Mouse (Mus musculus) testis, postnatal 10 days (tissue): Measurements from ENCODE around the gene Trmt44.

ENCODE experiments used
- DNase-seq: peaks from one replicate; pipeline ENCODE4 v3.0.0; 2021; ENCODE audit warnings: low spot score

The Trmt44 gene

GRCm38 (mm10) chr5:35541059-35541790 is 33.6 kb downstream of the Trmt44 start:
- DNase-seq, result no peak

- no peak for DNase-seq
These were observed 34.3 kb downstream of the Trmt44 start for GRCm38 (mm10) chr5:35540555-35540954.

- DNase-seq, result no peak
These were observed 35.3 kb downstream of the Trmt44 start for GRCm38 (mm10) chr5:35539576-35539975.

- no peak for DNase-seq
These were observed 36.8 kb downstream of the Trmt44 start for GRCm38 (mm10) chr5:35538022-35538421.

- DNase-seq, result no peak
These were observed 37.4 kb downstream of the Trmt44 start for GRCm38 (mm10) chr5:35537474-35537873.

GRCm38 (mm10) chr5:35536271-35536670 is 38.6 kb downstream of the Trmt44 start:
- no peak for DNase-seq

GRCm38 (mm10) chr5:35531586-35531985 is 43.3 kb downstream of the Trmt44 start:
- DNase-seq, result peak; percentile 72

- DNase-seq, result peak; percentile 76
These were observed 44.4 kb downstream of the Trmt44 start for GRCm38 (mm10) chr5:35530442-35530841.

GRCm38 (mm10) chr5:35525469-35526123 is 49.3 kb downstream of the Trmt44 start, which contains the start of gene Cpz:
Cpz (minus strand) TSS chr5:35525698.
- DNase-seq, result peak; percentile 73

GRCm38 (mm10) chr5:35524381-35524780 is 50.5 kb downstream of the Trmt44 start:
- no peak for DNase-seq

GRCm38 (mm10) chr5:35523735-35524134 is 51.1 kb downstream of the Trmt44 start:
- peak; percentile 91 for DNase-seq

- no peak for DNase-seq
These were observed 58.1 kb downstream of the Trmt44 start for GRCm38 (mm10) chr5:35516781-35517180.

- DNase-seq, result peak; percentile 78
These were observed 64.3 kb downstream of the Trmt44 start for GRCm38 (mm10) chr5:35510589-35510988.
